Mouse (Mus musculus): Measurements from ENCODE around the gene Pi4k2b. TPM values are rescaled to one million over a fixed set of nuclear protein-coding genes. Genes with fewer than 3 reads are reported as not detected.

Gene Pi4k2b
- polyA plus RNA-seq, 1 experiment, result 8.8 TPM

GRCm38 (mm10) chr5:52736046-52736445 is 5.3 kb upstream of the Pi4k2b start:
- H3K27me3 ChIP-seq (ENCODE audit: control insufficient read depth, insufficient read depth, insufficient read length), result no peaks in the 10 kb centered on the region
- H3K36me3 ChIP-seq (ENCODE audit: control insufficient read depth, insufficient read depth), result no peaks in the 10 kb centered on the region
- no peak overlapping the region for H3K4me2 ChIP-seq (ENCODE audit: low read depth)
- H3ac ChIP-seq (ENCODE audit: control insufficient read depth, insufficient read length), result no peak overlapping the region
- no peaks in the 10 kb centered on the region for H3K79me2 ChIP-seq (ENCODE audit: control insufficient read depth, insufficient read depth)
- no peak for TF ChIP-seq TCF12 (IDR thresholded peaks at IDR 0.05; ENCODE audit: insufficient read depth, poor library complexity, severe bottlenecking)
- no peak for TF ChIP-seq MYOD1 (IDR thresholded peaks at IDR 0.05; ENCODE audit: control insufficient read depth in 1 of 3, insufficient read length in 2 of 3, low read depth in 2 of 3)
- no peak for TF ChIP-seq MYOG (IDR thresholded peaks at IDR 0.05; ENCODE audit: control insufficient read depth in 1 of 3, insufficient read depth in 1 of 3, insufficient read length in 2 of 3, low read depth in 2 of 3)
- TF ChIP-seq MAX (IDR thresholded peaks at IDR 0.05; ENCODE audit: low read depth), result no peak
- TF ChIP-seq POLR2AphosphoS2 (IDR thresholded peaks at IDR 0.05; ENCODE audit: insufficient read length, low read depth), result no peak
- no peak for TF ChIP-seq USF1 (IDR thresholded peaks at IDR 0.05; ENCODE audit: low read depth)
- no peak overlapping the region for H3K4me3 ChIP-seq

- H3K4me2 ChIP-seq (ENCODE audit: low read depth), result peak overlapping the region; percentile 77
- H3K36me3 ChIP-seq (ENCODE audit: control insufficient read depth, insufficient read depth), result no peaks in the 10 kb centered on the region
- peak overlapping the region; percentile 72 for H3K4me3 ChIP-seq
- no peaks in the 10 kb centered on the region for H3K27me3 ChIP-seq (ENCODE audit: control insufficient read depth, insufficient read depth, insufficient read length)
- H3K79me2 ChIP-seq (ENCODE audit: control insufficient read depth, insufficient read depth), result peaks cover 53% of the 10 kb centered on the region
- TF ChIP-seq TCF12 (IDR thresholded peaks at IDR 0.05; ENCODE audit: insufficient read depth, poor library complexity, severe bottlenecking) (no peak), MYOD1 (IDR thresholded peaks at IDR 0.05; ENCODE audit: control insufficient read depth in 1 of 3, insufficient read length in 2 of 3, low read depth in 2 of 3) (no peak), USF1 (IDR thresholded peaks at IDR 0.05; ENCODE audit: low read depth) (no peak), TCF3 (IDR thresholded peaks at IDR 0.05; ENCODE audit: insufficient read length, low read depth) (no peak), SRF (IDR thresholded peaks at IDR 0.05; ENCODE audit: control insufficient read depth, insufficient read length, low read depth) (no peak), POLR2AphosphoS2 (IDR thresholded peaks at IDR 0.05; ENCODE audit: insufficient read length, low read depth) (no peak), REST (IDR thresholded peaks at IDR 0.05; ENCODE audit: insufficient read depth, insufficient read length) (no peak), MYOG (IDR thresholded peaks at IDR 0.05; ENCODE audit: control insufficient read depth in 1 of 3, insufficient read depth in 1 of 3, insufficient read length in 2 of 3, low read depth in 2 of 3) (no peak), CEBPB (IDR thresholded peaks at IDR 0.05; ENCODE audit: insufficient read depth, poor library complexity, severe bottlenecking) (no peak), MAX (IDR thresholded peaks at IDR 0.05; ENCODE audit: low read depth) (no peak), POLR2A (IDR thresholded peaks at IDR 0.05; ENCODE audit: insufficient read length, low read depth) (no peak), E2F4 (IDR thresholded peaks at IDR 0.05; ENCODE audit: insufficient read depth) (no peak)
- peak overlapping the region; percentile 53 for H3ac ChIP-seq (ENCODE audit: control insufficient read depth, insufficient read length)
Observed at GRCm38 (mm10) chr5:52742112-52742813, 889 bp downstream of the Pi4k2b start.

GRCm38 (mm10) chr5:52743231-52743630 is 1.9 kb downstream of the Pi4k2b start:
- Histone ChIP-seq H3K36me3 (ENCODE audit: control insufficient read depth, insufficient read depth) (no peaks in the 10 kb centered on the region), H3K4me3 (peak overlapping the region; percentile 72), H3K27me3 (ENCODE audit: control insufficient read depth, insufficient read depth, insufficient read length) (no peaks in the 10 kb centered on the region), H3K4me2 (ENCODE audit: low read depth) (peak overlapping the region; percentile 77), H3K79me2 (ENCODE audit: control insufficient read depth, insufficient read depth) (peaks cover 61% of the 10 kb centered on the region), H3ac (ENCODE audit: control insufficient read depth, insufficient read length) (no peak overlapping the region)
- TF ChIP-seq POLR2AphosphoS2 (IDR thresholded peaks at IDR 0.05; ENCODE audit: insufficient read length, low read depth) (no peak), REST (IDR thresholded peaks at IDR 0.05; ENCODE audit: insufficient read depth, insufficient read length) (no peak), POLR2A (IDR thresholded peaks at IDR 0.05; ENCODE audit: insufficient read length, low read depth) (no peak), E2F4 (IDR thresholded peaks at IDR 0.05; ENCODE audit: insufficient read depth) (no peak), USF1 (IDR thresholded peaks at IDR 0.05; ENCODE audit: low read depth) (no peak), TCF3 (IDR thresholded peaks at IDR 0.05; ENCODE audit: insufficient read length, low read depth) (no peak), TCF12 (IDR thresholded peaks at IDR 0.05; ENCODE audit: insufficient read depth, poor library complexity, severe bottlenecking) (no peak), MAX (IDR thresholded peaks at IDR 0.05; ENCODE audit: low read depth) (no peak), SRF (IDR thresholded peaks at IDR 0.05; ENCODE audit: control insufficient read depth, insufficient read length, low read depth) (no peak), CEBPB (IDR thresholded peaks at IDR 0.05; ENCODE audit: insufficient read depth, poor library complexity, severe bottlenecking) (no peak), MYOD1 (IDR thresholded peaks at IDR 0.05; ENCODE audit: control insufficient read depth in 1 of 3, insufficient read length in 2 of 3, low read depth in 2 of 3) (no peak), MYOG (IDR thresholded peaks at IDR 0.05; ENCODE audit: control insufficient read depth in 1 of 3, insufficient read depth in 1 of 3, insufficient read length in 2 of 3, low read depth in 2 of 3) (no peak)

- no peaks in the 10 kb centered on the region for H3K36me3 ChIP-seq (ENCODE audit: control insufficient read depth, insufficient read depth)
- H3K4me2 ChIP-seq (ENCODE audit: low read depth), result no peak overlapping the region
- H3K79me2 ChIP-seq (ENCODE audit: control insufficient read depth, insufficient read depth), result peaks cover 79% of the 10 kb centered on the region
- H3K4me3 ChIP-seq, result no peak overlapping the region
- no peak for TF ChIP-seq E2F4 (IDR thresholded peaks at IDR 0.05; ENCODE audit: insufficient read depth)
- TF ChIP-seq USF1 (IDR thresholded peaks at IDR 0.05; ENCODE audit: low read depth), result no peak
- no peak for TF ChIP-seq MYOG (IDR thresholded peaks at IDR 0.05; ENCODE audit: control insufficient read depth in 1 of 3, insufficient read depth in 1 of 3, insufficient read length in 2 of 3, low read depth in 2 of 3)
- no peak for TF ChIP-seq TCF12 (IDR thresholded peaks at IDR 0.05; ENCODE audit: insufficient read depth, poor library complexity, severe bottlenecking)
- no peak for TF ChIP-seq SRF (IDR thresholded peaks at IDR 0.05; ENCODE audit: control insufficient read depth, insufficient read length, low read depth)
- no peak for TF ChIP-seq POLR2A (IDR thresholded peaks at IDR 0.05; ENCODE audit: insufficient read length, low read depth)
- TF ChIP-seq TCF3 (IDR thresholded peaks at IDR 0.05; ENCODE audit: insufficient read length, low read depth), result no peak
- TF ChIP-seq POLR2AphosphoS2 (IDR thresholded peaks at IDR 0.05; ENCODE audit: insufficient read length, low read depth), result no peak
- no peak for TF ChIP-seq MYOD1 (IDR thresholded peaks at IDR 0.05; ENCODE audit: control insufficient read depth in 1 of 3, insufficient read length in 2 of 3, low read depth in 2 of 3)
- no peak for TF ChIP-seq CEBPB (IDR thresholded peaks at IDR 0.05; ENCODE audit: insufficient read depth, poor library complexity, severe bottlenecking)
- no peak for TF ChIP-seq MAX (IDR thresholded peaks at IDR 0.05; ENCODE audit: low read depth)
- no peak for TF ChIP-seq REST (IDR thresholded peaks at IDR 0.05; ENCODE audit: insufficient read depth, insufficient read length)
- H3ac ChIP-seq (ENCODE audit: control insufficient read depth, insufficient read length), result no peak overlapping the region
- no peaks in the 10 kb centered on the region for H3K27me3 ChIP-seq (ENCODE audit: control insufficient read depth, insufficient read depth, insufficient read length)
Observed at GRCm38 (mm10) chr5:52746920-52747319, 5.5 kb downstream of the Pi4k2b start.
